Mouse (Mus musculus) stomach, embryonic 14.5 days (tissue): ENCODE measurements around the gene Rasd1. TPM values are rescaled to one million over a fixed set of nuclear protein-coding genes. Genes with fewer than 3 reads are reported as not detected.

Experiments
- ATAC-seq: fragments of 200-750 bp; cut with Nextera tagmentation; 2 replicates; pipeline ENCODE4 v1.8.0; 2017; ENCODE audit warnings: low read depth, moderate TSS enrichment; ENCODE audit not compliant: insufficient number of reproducible peaks, insufficient read depth, low FRiP score
- H3K27ac ChIP-seq: fragments of 300-500 bp; sonication (generic); 2 replicates; pipeline ENCODE4 v1.5.1; 2014; ENCODE audit warnings: mild to moderate bottlenecking, low read length, moderate library complexity, mixed read lengths
- H3K27me3 ChIP-seq: fragments of 300-500 bp; sonication (generic); 2 replicates; pipeline ENCODE4 v1.6.1; 2014; ENCODE audit warnings: low read length, control low read depth, mixed read lengths; ENCODE audit not compliant: control insufficient read depth, insufficient read depth
- H3K36me3 ChIP-seq: fragments of 300-500 bp; sonication (generic); 2 replicates; pipeline ENCODE4 v1.6.1; 2014; ENCODE audit warnings: mild to moderate bottlenecking, control low read depth, low read length, moderate library complexity, mixed read lengths; ENCODE audit not compliant: control insufficient read depth, insufficient read depth
- H3K4me1 ChIP-seq: fragments of 300-500 bp; sonication (generic); 2 replicates; pipeline ENCODE4 v1.6.1; 2014; ENCODE audit warnings: low read length, control low read depth, mixed read lengths; ENCODE audit not compliant: control insufficient read depth, insufficient read depth
- H3K4me2 ChIP-seq: fragments of 300-500 bp; sonication (generic); replicated peaks from 2 replicates; pipeline ENCODE4 v1.6.1; 2014; ENCODE audit warnings: low read depth, low read length, control low read depth
- H3K4me3 ChIP-seq: fragments of 300-500 bp; sonication (generic); 2 replicates; pipeline ENCODE4 v1.5.1; 2014; ENCODE audit warnings: low read depth, low read length, control low read depth
- H3K9ac ChIP-seq: fragments of 300-500 bp; sonication (generic); replicated peaks from 2 replicates; pipeline ENCODE4 v1.6.1; 2014; ENCODE audit warnings: low read depth, mild to moderate bottlenecking, control low read depth, low read length, moderate library complexity, mixed read lengths
- H3K9me3 ChIP-seq: fragments of 300-500 bp; sonication (generic); 2 replicates; pipeline ENCODE4 v1.6.1; 2016; ENCODE audit warnings: low read depth, low read length, control low read depth; ENCODE audit not compliant: control insufficient read depth
- WGBS: fragments of 180-500 bp; shearing (Covaris S2); extraction: QIAGEN DNeasy Blood & Tissue Kit; methylation state at CpG from one replicate; pipeline ENCODE4 v1.1.7; 2014; 5-methylcytosine and 5-hydroxymethylcytosine counted together
- polyA plus RNA-seq: library from polyadenylated mRNA; unstranded; fragments of >200 nt; fragmentation: Nextera tagmentation; extraction: Ambion mirVana; gene quantifications from 2 replicates; pipeline ENCODE4 v1.2.1, GENCODE M21; 2014

Gene Rasd1
- polyA plus RNA-seq, 1 experiment from 2014 or later = 2.0 TPM

GRCm38 (mm10) chr11:59918014-59918413 is 46.7 kb downstream of the Rasd1 start:
- no peak overlapping the region for H3K27ac ChIP-seq
- H3K36me3 ChIP-seq = no peaks in the 10 kb centered on the region
- H3K4me1 ChIP-seq = no peaks in the 10 kb centered on the region; the same call in 1 of the 2 replicates
- H3K9me3 ChIP-seq = no peaks in the 10 kb centered on the region
- no peaks in the 10 kb centered on the region for H3K27me3 ChIP-seq
- H3K4me3 ChIP-seq = no peak overlapping the region
- no peak overlapping the region for H3K9ac ChIP-seq
- ATAC-seq = no peak
- H3K4me2 ChIP-seq = no peak overlapping the region
- WGBS = 44% methylated on average over 4 of the region's 4 CpGs

- H3K9ac ChIP-seq = no peak overlapping the region
- no peak for ATAC-seq
- H3K27ac ChIP-seq = no peak overlapping the region
- no peaks in the 10 kb centered on the region for H3K36me3 ChIP-seq
- H3K4me2 ChIP-seq = no peak overlapping the region
- WGBS = 86% methylated on average over 4 of the region's 4 CpGs
- no peaks in the 10 kb centered on the region for H3K27me3 ChIP-seq
- no peaks in the 10 kb centered on the region for H3K9me3 ChIP-seq
- H3K4me1 ChIP-seq = peaks cover 2% of the 10 kb centered on the region; the same call in 1 of the 2 replicates
- no peak overlapping the region for H3K4me3 ChIP-seq
These were observed 51.0 kb downstream of the Rasd1 start for GRCm38 (mm10) chr11:59913702-59914101.

Other genes starting within 250 kb of the Rasd1 start
- 1.7 and 2.5 TPM in 2 replicates for gene Pld6, start 177.3 kb downstream of the Rasd1 start, polyA plus RNA-seq
- 25.2 and 31.5 TPM in 2 replicates for gene Flcn, start 154.9 kb downstream of the Rasd1 start, polyA plus RNA-seq
- gene Nt5m, start 125.5 kb downstream of the Rasd1 start, polyA plus RNA-seq = 31.6 and 36.6 TPM in 2 replicates
- gene Cops3, start 125.1 kb downstream of the Rasd1 start, polyA plus RNA-seq = 206 and 221 TPM in 2 replicates
- gene Med9, start 16.7 kb downstream of the Rasd1 start, polyA plus RNA-seq = 38.4 and 39.1 TPM in 2 replicates
- gene Pemt, start 81.5 kb upstream of the Rasd1 start, polyA plus RNA-seq = 6.7 and 8.3 TPM in 2 replicates
- 29.1 and 30.6 TPM in 2 replicates for gene Rai1, start 140.1 kb upstream of the Rasd1 start, polyA plus RNA-seq